Mouse (Mus musculus) embryonic fibroblast, embryonic 13.5 days (primary cell): ENCODE data around the gene Nol12.

ENCODE experiments used
- CTCF ChIP-seq: IDR thresholded peaks from 2 replicates; pipeline ENCODE4 v1.5.1; 2011; ENCODE audit warnings: mild to moderate bottlenecking, control low read depth, low read length, moderate library complexity, borderline replicate concordance; ENCODE audit not compliant: insufficient read depth
- POLR2A ChIP-seq: IDR thresholded peaks from 2 replicates; pipeline ENCODE4 v1.6.1; 2011; ENCODE audit warnings: low read depth, mild to moderate bottlenecking, control low read depth, low read length, moderate library complexity

DNA sequence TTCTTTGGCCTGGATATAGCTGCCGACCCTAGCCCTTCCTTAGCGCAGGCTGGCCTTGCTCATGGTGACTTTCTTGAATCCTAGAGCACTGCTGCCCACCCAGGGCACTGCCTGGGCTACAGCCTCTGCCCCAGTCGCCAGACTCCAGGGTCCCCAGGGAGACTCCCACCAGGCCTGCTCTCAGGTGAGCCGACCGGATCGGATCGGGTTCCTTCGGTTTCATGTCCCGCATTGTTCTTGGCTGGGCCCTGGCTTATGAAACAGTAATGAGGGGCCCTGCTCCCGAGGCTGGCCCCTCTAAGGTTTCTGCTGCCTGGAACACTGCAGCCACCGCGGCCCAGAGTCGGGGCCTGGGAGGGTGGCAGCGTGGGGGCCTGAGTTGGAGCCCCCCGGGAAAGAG, 22.3 kb downstream of the Nol12 start:
- no peak for TF ChIP-seq CTCF
- TF ChIP-seq POLR2A = no peak
